18 mouse cellular contexts compared by ENCODE assay signal in the genomic region with DNA sequence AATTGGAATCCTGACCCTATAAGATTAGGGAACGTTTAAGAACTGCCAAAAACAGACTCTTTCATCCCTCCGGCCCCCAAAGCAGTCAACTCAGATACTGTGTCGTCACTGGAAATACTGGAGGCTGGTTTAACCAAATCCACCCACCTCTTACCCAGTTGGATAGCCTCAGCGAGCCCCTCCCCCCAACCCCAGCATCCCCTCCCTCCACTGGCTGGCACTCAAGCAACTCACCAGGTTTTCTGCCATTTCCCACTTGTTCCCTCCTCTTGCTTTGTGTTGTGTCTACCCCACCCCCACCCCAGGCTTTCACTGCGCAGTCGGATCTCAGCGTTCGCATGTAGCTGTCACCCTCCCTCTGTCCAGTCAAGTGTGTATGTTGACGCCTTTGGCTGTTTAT.
DNase-seq lines count a peak whose midpoint lies in the region; ATAC-seq lines count a peak whose summit lies in the region.
"Had no signal": no experiment of that assay in that cellular context is flagged by ENCODE, and none has a peak within 500 bp of the region (broad histone marks: within the 10 kb centered on the region; RNA-seq: fewer than 3 reads in every experiment).

No protein-coding gene starts in this region.

- no peak overlapping the region for H3K4me3 ChIP-seq in forebrain, embryonic 11.5 days (ENCODE audit: low read depth, low read length)
- H3K4me3 ChIP-seq in forebrain, embryonic 10.5 days, result no peak overlapping the region
- H3K4me3 ChIP-seq in midbrain, embryonic 10.5 days, result 0 out of 2 replicates have a peak overlapping the region, but pooled peaks have one; percentile 4
- H3K4me3 ChIP-seq in midbrain, embryonic 16.5 days (ENCODE audit: low read depth, low read length), result no peak overlapping the region
- H3K4me3 ChIP-seq in hindbrain, embryonic 14.5 days (replicated peaks; ENCODE audit: low read length), result no peak overlapping the region
- H3K4me3 ChIP-seq: heart, adult 2 months; liver, embryonic 15.5 days; midbrain, embryonic 12.5 days; neural tube, embryonic 13.5 days; stomach, embryonic 15.5 days had no signal

- H3K4me1 ChIP-seq in forebrain, embryonic 11.5 days (replicated peaks; ENCODE audit: control insufficient read depth, insufficient read depth, low read length), result 0 out of 2 replicates have a peak, but pooled peaks cover 3% of the 10 kb centered on the region
- peaks cover 19% of the 10 kb centered on the region for H3K4me1 ChIP-seq in forebrain, embryonic 10.5 days
- peaks cover 22% of the 10 kb centered on the region for H3K4me1 ChIP-seq in midbrain, embryonic 10.5 days
- H3K4me1 ChIP-seq in midbrain, embryonic 16.5 days (ENCODE audit: control insufficient read depth, insufficient read depth, low read length), result no peaks in the 10 kb centered on the region; the same call in 1 of the 2 replicates
- no peaks in the 10 kb centered on the region for H3K4me1 ChIP-seq in hindbrain, embryonic 14.5 days (replicated peaks; ENCODE audit: control insufficient read depth, insufficient read depth, low read length)
- H3K4me1 ChIP-seq: liver, embryonic 15.5 days; neural tube, embryonic 13.5 days; stomach, embryonic 15.5 days had no signal

- peak; percentile 49 for ATAC-seq in forebrain, embryonic 11.5 days (replicated peaks; ENCODE audit: low FRiP score)
- ATAC-seq in midbrain, embryonic 16.5 days, result no peak
- ATAC-seq in hindbrain, embryonic 14.5 days (ENCODE audit: low FRiP score), result peak; percentile 43; the same call in 1 of the 2 replicates

- no peak for DNase-seq in forebrain, embryonic 11.5 days (ENCODE audit: low spot score)
- DNase-seq in forebrain, embryonic 10.5 days (ENCODE audit: extremely low spot score, low spot score), result no peak
- no peak for DNase-seq in midbrain, embryonic 10.5 days (ENCODE audit: low spot score)
- DNase-seq in hindbrain, embryonic 14.5 days (ENCODE audit: low spot score), result no peak
- no peak for DNase-seq in adrenal gland, adult 2 months
- DNase-seq in layer of hippocampus, postnatal 36 days, result no peak
- no peak for DNase-seq in kidney, postnatal 25 days
- DNase-seq: adrenal gland, postnatal 25 days; cerebellum, postnatal 14 days; heart, adult 2 months; kidney, adult 9 months; lung, postnatal 14 days; thymus, postnatal 36 days had no signal

- H3K27ac ChIP-seq in forebrain, embryonic 11.5 days (ENCODE audit: low read depth, low read length), result no peak overlapping the region
- no peak overlapping the region for H3K27ac ChIP-seq in forebrain, embryonic 10.5 days
- H3K27ac ChIP-seq in midbrain, embryonic 10.5 days (replicated peaks), result no peak overlapping the region
- H3K27ac ChIP-seq in midbrain, embryonic 16.5 days (ENCODE audit: low read length), result no peak overlapping the region
- H3K27ac ChIP-seq in hindbrain, embryonic 14.5 days, result no peak overlapping the region
- H3K27ac ChIP-seq: heart, adult 2 months; liver, embryonic 15.5 days; midbrain, embryonic 12.5 days; neural tube, embryonic 13.5 days; stomach, embryonic 15.5 days had no signal

- no peak overlapping the region for H3K4me2 ChIP-seq in forebrain, embryonic 11.5 days (ENCODE audit: low read depth, low read length, severe bottlenecking)
- H3K4me2 ChIP-seq in midbrain, embryonic 16.5 days (ENCODE audit: low read length), result no peak overlapping the region
- H3K4me2 ChIP-seq in hindbrain, embryonic 14.5 days (replicated peaks), result no peak overlapping the region
- H3K4me2 ChIP-seq: liver, embryonic 15.5 days; midbrain, embryonic 12.5 days; neural tube, embryonic 13.5 days; stomach, embryonic 15.5 days had no signal

- no peaks in the 10 kb centered on the region for H3K36me3 ChIP-seq in forebrain, embryonic 11.5 days (ENCODE audit: control insufficient read depth, insufficient read depth, low read length)
- no peaks in the 10 kb centered on the region for H3K36me3 ChIP-seq in forebrain, embryonic 10.5 days (replicated peaks)
- no peaks in the 10 kb centered on the region for H3K36me3 ChIP-seq in midbrain, embryonic 10.5 days
- no peaks in the 10 kb centered on the region for H3K36me3 ChIP-seq in midbrain, embryonic 16.5 days (ENCODE audit: control insufficient read depth, insufficient read depth, low read length)
- H3K36me3 ChIP-seq in hindbrain, embryonic 14.5 days (replicated peaks; ENCODE audit: control insufficient read depth, insufficient read depth), result no peaks in the 10 kb centered on the region
- H3K36me3 ChIP-seq: liver, embryonic 15.5 days; midbrain, embryonic 12.5 days; neural tube, embryonic 13.5 days; stomach, embryonic 15.5 days had no signal

- whole genome bisulfite sequencing in forebrain, embryonic 11.5 days, result 31% methylated on average over 9 of the region's 9 CpGs
- 43% methylated on average over 9 of the region's 9 CpGs for WGBS in forebrain, embryonic 10.5 days
- 34% methylated on average over 9 of the region's 9 CpGs for WGBS in midbrain, embryonic 10.5 days
- 29% methylated on average over 9 of the region's 9 CpGs for WGBS in midbrain, embryonic 16.5 days
- whole genome bisulfite sequencing in hindbrain, embryonic 14.5 days, result 38% methylated on average over 9 of the region's 9 CpGs

- no peaks in the 10 kb centered on the region for H3K9me3 ChIP-seq in forebrain, embryonic 11.5 days (ENCODE audit: control insufficient read depth, low read length)
- no peaks in the 10 kb centered on the region for H3K9me3 ChIP-seq in forebrain, embryonic 10.5 days
- H3K9me3 ChIP-seq in midbrain, embryonic 10.5 days (replicated peaks), result no peaks in the 10 kb centered on the region
- H3K9me3 ChIP-seq in midbrain, embryonic 16.5 days (replicated peaks; ENCODE audit: control insufficient read depth, low read length, poor library complexity, severe bottlenecking), result no peaks in the 10 kb centered on the region
- H3K9me3 ChIP-seq in hindbrain, embryonic 14.5 days (ENCODE audit: control insufficient read depth, low read length), result no peaks in the 10 kb centered on the region
- H3K9me3 ChIP-seq: liver, embryonic 15.5 days; midbrain, embryonic 12.5 days; neural tube, embryonic 13.5 days; stomach, embryonic 15.5 days had no signal

- H3K9ac ChIP-seq in forebrain, embryonic 11.5 days (ENCODE audit: low read length), result no peak overlapping the region
- H3K9ac ChIP-seq in midbrain, embryonic 16.5 days (ENCODE audit: low read depth, low read length), result no peak overlapping the region
- H3K9ac ChIP-seq in hindbrain, embryonic 14.5 days, result no peak overlapping the region
- H3K9ac ChIP-seq: liver, embryonic 15.5 days; midbrain, embryonic 12.5 days; neural tube, embryonic 13.5 days; stomach, embryonic 15.5 days had no signal

- no peaks in the 10 kb centered on the region for H3K27me3 ChIP-seq in forebrain, embryonic 11.5 days (ENCODE audit: control insufficient read depth, insufficient read depth, low read length)
- no peaks in the 10 kb centered on the region; the same call in 1 of the 2 replicates for H3K27me3 ChIP-seq in forebrain, embryonic 10.5 days (ENCODE audit: poor library complexity, severe bottlenecking)
- H3K27me3 ChIP-seq in midbrain, embryonic 10.5 days (ENCODE audit: low read depth, poor library complexity, severe bottlenecking), result no peaks in the 10 kb centered on the region
- H3K27me3 ChIP-seq in midbrain, embryonic 16.5 days (ENCODE audit: control insufficient read depth, insufficient read depth, low read depth, low read length), result no peaks in the 10 kb centered on the region
- no peaks in the 10 kb centered on the region for H3K27me3 ChIP-seq in hindbrain, embryonic 14.5 days (ENCODE audit: control insufficient read depth, insufficient read depth, low read length)
- H3K27me3 ChIP-seq: liver, embryonic 15.5 days; neural tube, embryonic 13.5 days; stomach, embryonic 15.5 days had no signal
